Mouse (Mus musculus) testis, adult 2 months (tissue): ENCODE measurements around the gene Stk39.

Source experiments
- CTCF ChIP-seq: fragments of 200-500 bp; IDR thresholded peaks from 2 replicates; pipeline ENCODE4 v1.5.1; 2012; ENCODE audit warnings: low read depth, mild to moderate bottlenecking, inconsistent platforms, low read length, moderate library complexity; ENCODE audit not compliant: control insufficient read depth, insufficient read depth, insufficient replicate concordance
- POLR2A ChIP-seq: fragments of 200-500 bp; IDR thresholded peaks from 2 replicates; pipeline ENCODE4 v1.6.1; 2012; ENCODE audit warnings: low read depth, mild to moderate bottlenecking, inconsistent platforms, low read length, moderate library complexity; ENCODE audit not compliant: control insufficient read depth

DNA sequence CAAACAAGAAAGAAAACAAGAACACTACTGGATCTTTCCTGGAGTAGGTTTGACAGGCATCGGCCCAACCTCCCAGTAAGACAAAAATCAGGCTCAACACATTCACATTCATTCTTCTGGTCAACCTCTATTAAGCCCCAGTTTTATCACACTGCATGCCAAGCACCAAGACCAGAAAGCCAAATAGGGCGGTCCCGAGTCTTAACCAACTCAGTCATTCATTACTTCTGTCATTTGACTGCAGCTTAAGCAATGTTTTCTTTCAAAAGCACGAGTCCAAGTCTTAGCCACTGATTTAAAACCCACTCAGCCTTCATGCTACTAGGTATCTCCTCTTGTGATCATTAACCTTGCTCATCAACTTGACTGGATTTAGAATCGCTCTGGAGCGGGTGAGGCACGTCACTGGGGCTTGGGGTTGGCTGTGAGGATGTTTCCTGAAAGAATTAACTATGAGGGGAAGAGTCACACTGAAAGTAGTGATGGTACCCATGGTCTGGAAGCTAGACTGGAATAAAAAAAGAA, 129.9 kb downstream of the Stk39 start:
- no peak for TF ChIP-seq POLR2A
- TF ChIP-seq CTCF: no peak
